Mouse (Mus musculus): ENCODE measurements around the gene Car11. TPM values are rescaled to one million over a fixed set of nuclear protein-coding genes. Genes with fewer than 3 reads are reported as not detected.
A peak's percentile ranks its signal among the peaks of the same experiment; 100 is the strongest.

Car11 gene
- polyA plus RNA-seq, 1 experiment from 2014 or later: 8.8 TPM

GRCm38 (mm10) chr7:45712022-45712757, 12.5 kb downstream of the Car11 start:
- WGBS: 87% methylated on average over 21 of the region's 21 CpGs
- peaks cover 49% of the 10 kb centered on the region for H3K36me3 ChIP-seq
- no peak overlapping the region for H3K9ac ChIP-seq (replicated peaks)
- peaks cover 56% of the 10 kb centered on the region for H3K4me1 ChIP-seq (replicated peaks)
- H3K4me2 ChIP-seq: no peak overlapping the region
- no peaks in the 10 kb centered on the region for H3K9me3 ChIP-seq
- H3K27me3 ChIP-seq: no peaks in the 10 kb centered on the region
- no peak overlapping the region for H3K4me3 ChIP-seq (replicated peaks)
- no peak for ATAC-seq (ENCODE audit: insufficient number of reproducible peaks, insufficient read depth, low FRiP score, low TSS enrichment, low read depth)
- H3K27ac ChIP-seq: no peak overlapping the region

GRCm38 (mm10) chr7:45713396-45713795, 13.8 kb downstream of the Car11 start:
- Histone ChIP-seq H3K27me3 (no peaks in the 10 kb centered on the region), H3K4me3 (replicated peaks) (peak overlapping the region; percentile 1; the same call in 1 of the 2 replicates), H3K9me3 (no peaks in the 10 kb centered on the region), H3K9ac (replicated peaks) (no peak overlapping the region), H3K36me3 (peaks cover 49% of the 10 kb centered on the region), H3K4me2 (no peak overlapping the region), H3K4me1 (replicated peaks) (peaks cover 44% of the 10 kb centered on the region), H3K27ac (no peak overlapping the region)
- WGBS: 92% methylated on average over 16 of the region's 16 CpGs
- no peak for ATAC-seq (ENCODE audit: insufficient number of reproducible peaks, insufficient read depth, low FRiP score, low TSS enrichment, low read depth)

DNA sequence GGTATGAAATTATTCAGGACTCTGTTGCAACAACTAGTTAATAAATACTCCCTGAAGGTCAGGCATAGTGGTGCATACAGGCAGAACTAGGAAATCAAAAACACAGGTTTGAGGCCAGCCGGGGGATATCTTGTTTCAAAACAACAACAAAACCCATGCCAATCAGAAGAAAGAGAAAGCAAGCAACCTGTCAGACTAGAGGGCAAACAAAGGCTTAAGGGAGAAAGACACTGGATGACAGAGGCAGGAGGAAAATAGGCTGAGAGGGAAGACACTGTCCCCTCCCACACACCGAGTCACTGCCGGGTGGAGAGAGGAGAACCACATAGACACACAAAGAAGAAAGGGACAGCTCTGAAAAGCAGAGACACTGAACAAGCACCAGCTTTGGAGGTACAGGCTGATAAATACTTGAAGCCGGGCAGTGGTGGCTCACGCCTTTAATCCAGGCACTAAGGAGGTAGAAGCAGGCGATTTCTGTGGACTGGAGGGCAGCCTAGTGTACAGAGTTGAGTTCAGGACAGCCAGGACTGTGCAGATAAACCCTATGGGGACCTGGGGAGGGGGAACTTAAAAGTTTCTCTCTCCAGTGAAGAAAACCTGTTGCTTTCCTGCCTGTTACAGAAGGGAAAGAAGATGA, 14.4 kb downstream of the Car11 start:
- peak overlapping the region; percentile 70 for H3K4me3 ChIP-seq (replicated peaks)
- H3K27ac ChIP-seq: no peak overlapping the region
- peak overlapping the region; percentile 94 for H3K4me2 ChIP-seq
- peaks cover 41% of the 10 kb centered on the region for H3K4me1 ChIP-seq (replicated peaks)
- H3K9ac ChIP-seq (replicated peaks): peak overlapping the region; percentile 66
- H3K9me3 ChIP-seq: no peaks in the 10 kb centered on the region
- no peaks in the 10 kb centered on the region for H3K27me3 ChIP-seq
- no peak for ATAC-seq (ENCODE audit: insufficient number of reproducible peaks, insufficient read depth, low FRiP score, low TSS enrichment, low read depth)
- peaks cover 48% of the 10 kb centered on the region for H3K36me3 ChIP-seq
- 79% methylated on average over 6 of the region's 6 CpGs for WGBS

DNA sequence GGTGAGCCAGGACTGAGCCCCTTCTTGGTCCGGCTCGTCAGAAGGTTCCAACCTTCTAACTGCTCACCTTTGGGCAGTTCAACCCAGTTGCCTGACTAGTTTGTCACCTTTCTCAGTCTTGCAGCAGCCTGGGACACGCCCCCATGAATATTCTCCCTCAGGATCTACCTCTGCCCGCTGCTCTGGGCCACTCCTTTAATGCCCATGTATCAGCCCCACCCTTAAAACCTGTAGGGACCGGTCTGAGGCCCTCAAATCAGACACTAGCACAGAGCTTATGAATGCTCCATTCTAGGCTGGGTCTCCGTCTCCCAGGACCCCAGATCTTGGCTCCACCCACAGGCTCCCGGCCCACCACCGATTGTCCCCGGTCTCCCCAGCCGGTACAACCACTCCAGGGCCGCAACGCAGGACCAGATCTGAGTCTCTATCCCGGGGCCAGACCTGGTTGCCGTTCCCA, 15.0 kb downstream of the Car11 start:
- H3K27me3 ChIP-seq: no peaks in the 10 kb centered on the region
- H3K9ac ChIP-seq (replicated peaks): peak overlapping the region; percentile 66
- no peaks in the 10 kb centered on the region for H3K9me3 ChIP-seq
- ATAC-seq (ENCODE audit: insufficient number of reproducible peaks, insufficient read depth, low FRiP score, low TSS enrichment, low read depth): no peak; the same call in 1 of the 2 replicates
- H3K27ac ChIP-seq: peak overlapping the region; percentile 62
- peaks cover 41% of the 10 kb centered on the region for H3K4me1 ChIP-seq (replicated peaks)
- peak overlapping the region; percentile 70 for H3K4me3 ChIP-seq (replicated peaks)
- H3K36me3 ChIP-seq: peaks cover 48% of the 10 kb centered on the region
- WGBS: 8% methylated on average over 14 of the region's 14 CpGs
- H3K4me2 ChIP-seq: peak overlapping the region; percentile 94

DNA sequence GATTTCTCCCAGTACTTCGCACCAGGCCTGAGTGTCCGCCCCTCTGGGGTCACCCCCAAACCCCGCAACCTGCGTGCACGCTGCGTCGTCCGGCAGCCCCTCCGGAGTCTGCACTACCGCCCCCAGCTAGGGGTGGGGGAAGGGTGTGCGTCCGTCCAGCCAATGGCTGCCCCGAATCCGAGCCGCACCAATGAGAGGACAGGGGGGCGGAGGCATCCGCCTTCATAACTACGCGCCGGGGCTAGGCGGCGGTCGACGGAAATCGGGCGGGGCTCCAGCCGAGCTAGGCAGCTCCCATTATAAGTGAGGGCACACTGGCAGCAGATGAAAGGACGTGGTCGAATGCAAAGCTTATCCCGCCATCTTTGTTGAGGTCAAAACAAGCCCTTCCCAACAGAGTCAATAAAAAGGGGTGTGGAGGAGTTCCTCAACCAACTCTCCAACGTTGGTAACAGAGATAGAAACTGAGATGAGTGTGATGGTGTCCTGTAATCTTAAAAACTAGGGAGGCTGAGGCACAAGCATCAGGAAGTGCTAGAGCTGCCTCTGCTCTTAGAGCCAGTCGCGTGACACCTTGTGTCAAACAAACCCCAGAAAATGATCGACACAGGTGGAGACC, 15.6 kb downstream of the Car11 start, which contains the start of gene Rpl18:
Gene Rpl18, plus strand, starts transcription at position 368 of the 619 bp plus-strand sequence.
- no peaks in the 10 kb centered on the region for H3K27me3 ChIP-seq
- ATAC-seq (ENCODE audit: insufficient number of reproducible peaks, insufficient read depth, low FRiP score, low TSS enrichment, low read depth): peak; percentile 92
- peak within 1 kb of the TSS; percentile 62 for H3K27ac ChIP-seq
- peak within 1 kb of the TSS; percentile 94 for H3K4me2 ChIP-seq
- H3K36me3 ChIP-seq: peaks cover 48% of the 10 kb centered on the region
- peak within 1 kb of the TSS; percentile 66 for H3K9ac ChIP-seq (replicated peaks)
- H3K4me3 ChIP-seq (replicated peaks): peak within 1 kb of the TSS; percentile 95
- H3K9me3 ChIP-seq: no peaks in the 10 kb centered on the region
- H3K4me1 ChIP-seq (replicated peaks): peaks cover 45% of the 10 kb centered on the region
- WGBS: 7% methylated on average over 34 of the region's 34 CpGs

- H3K27me3 ChIP-seq: no peaks in the 10 kb centered on the region
- H3K36me3 ChIP-seq: peaks cover 48% of the 10 kb centered on the region
- 83% methylated on average over 19 of the region's 19 CpGs for WGBS
- H3K9ac ChIP-seq (replicated peaks): peak overlapping the region; percentile 14; the same call in 1 of the 2 replicates
- no peak for ATAC-seq (ENCODE audit: insufficient number of reproducible peaks, insufficient read depth, low FRiP score, low TSS enrichment, low read depth)
- peak overlapping the region; percentile 50; the same call in 1 of the 2 replicates for H3K27ac ChIP-seq
- H3K9me3 ChIP-seq: no peaks in the 10 kb centered on the region
- peak overlapping the region; percentile 94 for H3K4me2 ChIP-seq
- H3K4me3 ChIP-seq (replicated peaks): peak overlapping the region; percentile 95
- peaks cover 45% of the 10 kb centered on the region for H3K4me1 ChIP-seq (replicated peaks)
Measured at GRCm38 (mm10) chr7:45715741-45716459, 16.3 kb downstream of the Car11 start.

- Histone ChIP-seq H3K4me3 (replicated peaks) (peak overlapping the region; percentile 95), H3K4me1 (replicated peaks) (peaks cover 48% of the 10 kb centered on the region), H3K9ac (replicated peaks) (no peak overlapping the region), H3K27ac (no peak overlapping the region), H3K27me3 (no peaks in the 10 kb centered on the region), H3K9me3 (no peaks in the 10 kb centered on the region), H3K36me3 (peaks cover 48% of the 10 kb centered on the region), H3K4me2 (peak overlapping the region; percentile 94)
- no peak for ATAC-seq (ENCODE audit: insufficient number of reproducible peaks, insufficient read depth, low FRiP score, low TSS enrichment, low read depth)
- 88% methylated on average over 3 of the region's 3 CpGs for WGBS
Measured at GRCm38 (mm10) chr7:45716460-45716857, 16.8 kb downstream of the Car11 start.

- peaks cover 48% of the 10 kb centered on the region for H3K4me1 ChIP-seq (replicated peaks)
- ATAC-seq (ENCODE audit: insufficient number of reproducible peaks, insufficient read depth, low FRiP score, low TSS enrichment, low read depth): peak; percentile 12; the same call in 1 of the 2 replicates
Measured at GRCm38 (mm10) chr7:45716952-45717917, 17.6 kb downstream of the Car11 start.

DNA sequence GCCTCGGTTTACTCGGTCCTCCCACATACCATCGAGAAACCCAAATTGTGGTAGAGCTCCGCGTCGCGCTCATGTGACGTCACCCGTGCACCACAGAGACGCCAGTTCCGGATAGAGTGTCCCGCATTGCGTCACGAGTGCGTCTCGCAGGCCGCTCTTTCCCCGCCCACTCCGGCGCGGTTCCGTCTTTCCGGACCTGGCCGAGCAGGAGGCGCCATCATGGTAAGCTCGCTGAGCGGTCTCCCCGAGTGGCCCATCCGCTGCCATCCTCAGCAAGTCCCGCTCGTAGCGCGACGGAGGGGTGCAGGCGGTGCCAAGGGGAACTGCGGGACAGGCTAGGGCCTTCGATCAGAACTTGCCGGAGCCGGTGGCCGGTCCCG, 18.3 kb downstream of the Car11 start, which contains the start of gene Sphk2:
Gene Sphk2, minus strand, starts transcription at position 85 of the 380 bp plus-strand sequence.
- Histone ChIP-seq H3K9ac (replicated peaks) (peak within 1 kb of the TSS; percentile 98), H3K27ac (peak within 1 kb of the TSS; percentile 91), H3K4me3 (replicated peaks) (peak within 1 kb of the TSS; percentile 95), H3K27me3 (no peaks in the 10 kb centered on the region), H3K36me3 (peaks cover 48% of the 10 kb centered on the region), H3K9me3 (no peaks in the 10 kb centered on the region), H3K4me1 (replicated peaks) (peaks cover 48% of the 10 kb centered on the region), H3K4me2 (peak within 1 kb of the TSS; percentile 98)
- ATAC-seq (ENCODE audit: insufficient number of reproducible peaks, insufficient read depth, low FRiP score, low TSS enrichment, low read depth): peak; percentile 61
- under 1% methylated on average over 41 of the region's 41 CpGs for WGBS

More at GRCm38 (mm10) chr7:45716952-45717917, 17.6 kb downstream of the Car11 start:
- 9% methylated on average over 31 of the region's 31 CpGs for WGBS
- Histone ChIP-seq H3K27me3 (no peaks in the 10 kb centered on the region), H3K4me3 (replicated peaks) (peak overlapping the region; percentile 95), H3K9me3 (no peaks in the 10 kb centered on the region), H3K36me3 (peaks cover 48% of the 10 kb centered on the region), H3K9ac (replicated peaks) (peak overlapping the region; percentile 98), H3K4me2 (peak overlapping the region; percentile 94), H3K27ac (peak overlapping the region; percentile 91)

- peaks cover 48% of the 10 kb centered on the region for H3K36me3 ChIP-seq
- H3K9me3 ChIP-seq: no peaks in the 10 kb centered on the region
- peak overlapping the region; percentile 91 for H3K27ac ChIP-seq
- no peak for ATAC-seq (ENCODE audit: insufficient number of reproducible peaks, insufficient read depth, low FRiP score, low TSS enrichment, low read depth)
- H3K27me3 ChIP-seq: no peaks in the 10 kb centered on the region
- peak overlapping the region; percentile 98 for H3K9ac ChIP-seq (replicated peaks)
- peak overlapping the region; percentile 95 for H3K4me3 ChIP-seq (replicated peaks)
- peaks cover 48% of the 10 kb centered on the region for H3K4me1 ChIP-seq (replicated peaks)
- under 1% methylated on average over 20 of the region's 20 CpGs for WGBS
- peak overlapping the region; percentile 98 for H3K4me2 ChIP-seq
Measured at GRCm38 (mm10) chr7:45718331-45718730, 18.7 kb downstream of the Car11 start.
